Mouse (Mus musculus) spleen, adult 2 months (tissue): ENCODE data around the gene 1700013F07Rik. TPM values are rescaled to one million over a fixed set of nuclear protein-coding genes. Genes with fewer than 3 reads are reported as not detected.

Source experiments
- DNase-seq, 2 experiments: peaks; one replicate each; pipeline versions ENCODE4 v3.0.0 to v3.0.0-alpha.2; 2012 to 2021; ENCODE audit warnings: low spot score in 2 of 2, low read depth in 1 of 2
- H3K27ac ChIP-seq: fragments of 200-500 bp; 2 replicates; pipeline ENCODE4 v1.5.1; 2012; ENCODE audit warnings: low read length, inconsistent platforms; ENCODE audit not compliant: insufficient read depth
- H3K27me3 ChIP-seq: fragments of 200-500 bp; 2 replicates; pipeline ENCODE4 v1.6.1; 2012; ENCODE audit warnings: mild to moderate bottlenecking, moderate library complexity, low read length, inconsistent platforms; ENCODE audit not compliant: control insufficient read depth, insufficient read depth
- H3K36me3 ChIP-seq: fragments of 200-500 bp; 2 replicates; pipeline ENCODE4 v1.6.1; 2012; ENCODE audit warnings: mild to moderate bottlenecking, low read length, inconsistent platforms; ENCODE audit not compliant: control insufficient read depth, insufficient read depth
- H3K4me1 ChIP-seq: fragments of 200-500 bp; 2 replicates; pipeline ENCODE4 v1.6.1; 2011; ENCODE audit warnings: inconsistent platforms; ENCODE audit not compliant: control insufficient read depth, insufficient read depth, insufficient read length
- H3K4me3 ChIP-seq: fragments of 200-500 bp; 2 replicates; pipeline ENCODE4 v1.5.1; 2011; ENCODE audit warnings: mild to moderate bottlenecking, inconsistent platforms; ENCODE audit not compliant: insufficient read depth, insufficient read length; ENCODE audit errors: extremely low read depth
- CTCF ChIP-seq: fragments of 200-500 bp; IDR thresholded peaks from 2 replicates; pipeline ENCODE4 v1.5.1; 2011; ENCODE audit warnings: mild to moderate bottlenecking, inconsistent platforms; ENCODE audit not compliant: insufficient read depth, insufficient read length, insufficient replicate concordance; ENCODE audit errors: extremely low read depth
- POLR2A ChIP-seq: fragments of 200-500 bp; IDR thresholded peaks from 2 replicates; pipeline ENCODE4 v1.6.1; 2011; ENCODE audit warnings: low read depth, low read length, inconsistent platforms
- WGBS: fragments of 180-500 bp; shearing (Covaris S2); methylation state at CpG from one replicate; pipeline ENCODE4 v1.1.7; 2018; 5-methylcytosine and 5-hydroxymethylcytosine counted together
- polyA plus RNA-seq: library from polyadenylated mRNA; depleted of rRNA; stranded (reverse); fragments of >200 nt; gene quantifications from 2 replicates; pipeline ENCODE4 v1.2.3, GENCODE M21; 2012

1700013F07Rik gene
- polyA plus RNA-seq, 1 experiment: not detected

GRCm38 (mm10) chr3:108503908-108504307 lies 30.0 kb upstream of the 1700013F07Rik start:
- TF ChIP-seq CTCF (no peak), POLR2A (no peak)
- 52% methylated on average over 4 of the region's 4 CpGs for WGBS
- DNase-seq: no peak
- no peaks in the 10 kb centered on the region for H3K4me1 ChIP-seq
- H3K4me3 ChIP-seq: no peak overlapping the region
- no peak overlapping the region for H3K27ac ChIP-seq
- no peaks in the 10 kb centered on the region for H3K27me3 ChIP-seq
- no peaks in the 10 kb centered on the region for H3K36me3 ChIP-seq

DNA sequence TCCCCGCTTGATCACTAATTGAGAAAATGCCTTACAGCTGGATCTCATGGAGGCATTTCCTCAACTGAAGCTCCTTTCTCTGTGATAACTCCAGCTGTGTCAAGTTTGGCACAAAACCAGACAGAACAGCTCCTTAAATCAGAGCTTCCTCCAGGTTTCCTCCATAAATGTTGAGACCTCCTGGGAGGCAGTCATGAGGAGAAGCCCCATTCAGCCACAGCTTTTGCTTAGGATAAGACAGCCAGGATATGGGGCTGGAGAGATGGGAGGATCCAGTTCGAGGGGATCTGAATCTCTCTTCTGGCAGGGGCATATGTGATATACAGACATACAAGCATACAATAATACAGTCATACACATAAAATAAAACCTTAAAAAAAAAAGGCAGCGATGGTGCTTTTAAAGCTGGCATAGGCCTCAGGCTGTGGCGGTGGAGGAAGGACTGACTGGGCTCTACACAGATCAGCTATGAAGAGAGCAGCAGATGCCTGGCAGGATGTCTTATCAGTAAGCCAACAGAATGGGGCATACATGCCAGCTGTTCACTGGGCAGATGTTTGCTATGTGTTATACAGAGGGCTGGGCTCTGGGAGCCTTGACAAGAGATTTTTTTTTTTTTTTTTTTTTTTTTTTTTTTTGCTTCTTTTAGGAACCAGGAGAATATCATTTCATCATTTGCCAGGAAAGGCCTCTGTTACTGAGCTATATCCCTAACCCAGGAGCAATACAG lies 25.0 kb upstream of the 1700013F07Rik start:
- WGBS: 80% methylated on average over 4 of the region's 4 CpGs
- no peak overlapping the region for H3K4me3 ChIP-seq
- no peak overlapping the region for H3K27ac ChIP-seq
- H3K27me3 ChIP-seq: no peaks in the 10 kb centered on the region
- TF ChIP-seq CTCF (no peak), POLR2A (no peak)
- H3K4me1 ChIP-seq: no peaks in the 10 kb centered on the region
- no peaks in the 10 kb centered on the region for H3K36me3 ChIP-seq
- DNase-seq: no peak

DNA sequence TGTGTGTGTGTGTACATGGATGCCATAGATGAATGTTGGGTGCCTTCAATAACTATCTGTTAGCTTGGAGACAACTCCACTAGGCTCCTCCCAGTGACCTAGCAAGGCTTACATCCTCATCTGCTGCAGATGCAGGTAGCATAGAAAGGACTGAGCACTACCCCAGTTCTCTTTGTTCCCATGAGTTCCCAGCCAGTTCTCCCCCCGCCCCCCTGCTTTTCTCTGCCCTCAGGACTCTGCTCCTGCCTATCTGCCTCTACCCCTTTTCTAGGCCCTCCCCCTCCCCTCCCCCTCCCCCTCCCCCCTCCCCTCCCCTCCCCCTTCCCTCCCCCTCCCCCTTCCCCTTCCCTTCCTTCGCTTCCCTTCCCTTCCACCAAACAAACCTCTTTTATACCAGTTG lies 23.8 kb upstream of the 1700013F07Rik start:
- WGBS: 59% methylated on average over 2 of the region's 2 CpGs

GRCm38 (mm10) chr3:108510716-108511483 lies 23.1 kb upstream of the 1700013F07Rik start:
- H3K36me3 ChIP-seq: no peaks in the 10 kb centered on the region
- DNase-seq: no peak
- H3K4me3 ChIP-seq: no peak overlapping the region
- H3K27ac ChIP-seq: no peak overlapping the region
- TF ChIP-seq POLR2A (no peak), CTCF (no peak)
- H3K27me3 ChIP-seq: no peaks in the 10 kb centered on the region
- WGBS: 48% methylated on average over 9 of the region's 9 CpGs
- no peaks in the 10 kb centered on the region for H3K4me1 ChIP-seq

More for the DNA sequence above, 23.8 kb upstream of the 1700013F07Rik start:
- Histone ChIP-seq H3K4me3 (no peak overlapping the region), H3K27me3 (no peaks in the 10 kb centered on the region), H3K36me3 (no peaks in the 10 kb centered on the region), H3K27ac (no peak overlapping the region), H3K4me1 (no peaks in the 10 kb centered on the region)
- TF ChIP-seq POLR2A: no peak
- TF ChIP-seq CTCF: no peak
- no peak for DNase-seq

- 87% methylated on average over 3 of the region's 3 CpGs for WGBS
- no peak for TF ChIP-seq CTCF
- no peak for TF ChIP-seq POLR2A
- Histone ChIP-seq H3K36me3 (no peaks in the 10 kb centered on the region), H3K27me3 (no peaks in the 10 kb centered on the region), H3K27ac (no peak overlapping the region), H3K4me3 (no peak overlapping the region), H3K4me1 (no peaks in the 10 kb centered on the region)
- DNase-seq: no peak
These were observed 20.5 kb upstream of the 1700013F07Rik start for GRCm38 (mm10) chr3:108513465-108513864.

DNA sequence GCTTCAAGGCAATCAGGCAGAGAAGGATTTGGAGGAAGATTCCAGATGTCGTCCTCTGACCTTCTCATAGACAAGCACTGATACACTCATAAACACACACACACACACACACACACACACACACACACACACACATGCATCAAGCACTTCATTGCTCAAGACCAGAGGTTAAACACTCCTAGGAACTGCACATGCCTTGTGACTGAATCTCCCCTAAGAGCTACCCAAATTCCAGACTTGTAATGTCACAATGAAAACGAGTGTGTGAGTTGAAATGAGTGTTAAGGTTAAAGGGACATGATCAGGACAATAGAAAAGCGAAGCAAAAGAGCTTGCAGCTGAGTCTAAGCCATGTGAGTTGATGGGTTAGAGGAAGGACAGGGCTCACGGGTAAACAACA lies 15.7 kb upstream of the 1700013F07Rik start:
- TF ChIP-seq CTCF: no peak
- TF ChIP-seq POLR2A: no peak
- Histone ChIP-seq H3K27me3 (no peaks in the 10 kb centered on the region), H3K36me3 (no peaks in the 10 kb centered on the region), H3K4me1 (no peaks in the 10 kb centered on the region), H3K4me3 (no peak overlapping the region), H3K27ac (no peak overlapping the region)
- DNase-seq: no peak
- 68% methylated on average over 4 of the region's 4 CpGs for WGBS

- TF ChIP-seq POLR2A: no peak
- no peak for TF ChIP-seq CTCF
- 0 out of 2 replicates have a peak, but pooled peaks cover 1% of the 10 kb centered on the region for H3K27me3 ChIP-seq
- no peak overlapping the region for H3K27ac ChIP-seq
- H3K4me1 ChIP-seq: no peaks in the 10 kb centered on the region
- no peak overlapping the region for H3K4me3 ChIP-seq
- DNase-seq: no peak
- H3K36me3 ChIP-seq: no peaks in the 10 kb centered on the region
- WGBS: 72% methylated on average over 4 of the region's 4 CpGs
These were observed 10.5 kb upstream of the 1700013F07Rik start for GRCm38 (mm10) chr3:108523415-108523814.
